Mouse (Mus musculus) lung, adult 2 months (tissue): ENCODE results near the gene Tmem25. TPM values are rescaled to one million over a fixed set of nuclear protein-coding genes. Genes with fewer than 3 reads are reported as not detected.
"Not testable (repeated sequence)": the region's sequence is repeated elsewhere in the genome, so short reads cannot be mapped to it uniquely, and the experiment has no call there.

Experiments
- DNase-seq: peaks from one replicate; pipeline ENCODE4 v3.0.0; 2022
- H3K4me1 ChIP-seq: fragments of 200-500 bp; 2 replicates; pipeline ENCODE4 v1.6.1; 2011; ENCODE audit warnings: low read length; ENCODE audit not compliant: control insufficient read depth, insufficient read depth
- H3K4me3 ChIP-seq: fragments of 200-500 bp; replicated peaks from 2 replicates; pipeline ENCODE3; 2011; ENCODE audit warnings: low read depth, mild to moderate bottlenecking, control low read depth, low read length; ENCODE audit errors: extremely low read depth
- CTCF ChIP-seq: fragments of 200-500 bp; IDR thresholded peaks from 2 replicates; pipeline ENCODE4 v1.5.1; 2011; ENCODE audit warnings: mild to moderate bottlenecking, low read length, control low read depth; ENCODE audit not compliant: insufficient read depth
- POLR2A ChIP-seq: fragments of 200-500 bp; IDR thresholded peaks from 2 replicates; pipeline ENCODE4 v1.6.1; 2011; ENCODE audit warnings: low read depth, mild to moderate bottlenecking, control low read depth, low read length, borderline replicate concordance; ENCODE audit errors: extremely low read depth
- WGBS: fragments of 180-500 bp; shearing (Covaris S2); methylation state at CpG from one replicate; pipeline ENCODE4 v1.1.7; 2018; 5-methylcytosine and 5-hydroxymethylcytosine counted together
- polyA plus RNA-seq: library from polyadenylated mRNA; depleted of rRNA; stranded (reverse); fragments of >200 nt; gene quantifications from 2 replicates; pipeline ENCODE4 v1.2.3, GENCODE M21; 2012

The Tmem25 gene
- polyA plus RNA-seq, 1 experiment, result 5.1 TPM

DNA sequence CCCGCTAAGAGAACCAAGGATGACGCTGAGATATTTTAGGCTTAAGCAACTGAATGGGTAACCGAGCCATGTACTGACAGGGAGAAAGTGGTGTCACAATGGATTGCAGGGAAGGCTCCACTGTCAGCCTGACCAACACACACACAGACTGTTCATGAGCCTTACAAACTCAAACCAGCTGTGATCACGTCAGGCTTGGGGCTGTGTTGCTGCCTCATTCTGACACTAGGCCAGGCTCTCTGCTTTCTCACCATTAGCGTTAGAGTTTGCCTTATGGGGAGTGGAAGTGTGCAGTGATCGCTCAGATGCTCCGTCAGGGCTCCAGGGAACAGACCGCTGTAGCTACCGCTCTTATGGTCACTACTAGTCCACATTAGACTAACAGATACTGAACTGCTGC, 6.3 kb downstream of the Tmem25 start:
- TF ChIP-seq POLR2A (no peak), CTCF (no peak)
- Histone ChIP-seq H3K4me1 (no peaks in the 10 kb centered on the region), H3K4me3 (no peak overlapping the region)
- DNase-seq, result no peak
- 79% methylated on average over 9 of the region's 9 CpGs for WGBS

GRCm38 (mm10) chr9:44772750-44773651, 26.1 kb downstream of the Tmem25 start:
- peak; percentile 90 for DNase-seq
- 1% methylated on average over 41 of the region's 41 CpGs for WGBS
- peaks cover 9% of the 10 kb centered on the region for H3K4me1 ChIP-seq
- peak; percentile 32; the same call in 1 of the 2 replicates for TF ChIP-seq POLR2A
- peak; percentile 68 for TF ChIP-seq CTCF
- H3K4me3 ChIP-seq, result peak overlapping the region; percentile 81

DNA sequence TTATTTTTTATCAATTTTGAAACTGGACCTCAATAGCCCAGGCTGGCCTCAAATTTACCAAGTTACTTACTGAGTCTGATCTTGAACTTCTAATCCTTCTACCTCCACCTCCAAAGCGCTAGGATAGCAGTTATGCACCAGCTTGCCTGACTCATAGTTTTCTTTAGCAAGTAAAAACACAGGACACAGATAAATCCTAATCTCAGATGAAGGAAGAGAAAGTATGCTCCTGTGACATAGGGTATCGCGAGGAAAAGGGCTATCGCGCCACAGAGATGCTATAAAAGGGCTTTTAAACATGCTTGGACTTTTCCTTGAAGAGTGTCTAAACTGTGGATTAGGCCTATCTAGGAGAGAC, 26.7 kb downstream of the Tmem25 start:
- DNase-seq, result no peak
- TF ChIP-seq POLR2A (no peak), CTCF (no peak)
- Histone ChIP-seq H3K4me1 (peaks cover 9% of the 10 kb centered on the region), H3K4me3 (no peak overlapping the region)
- WGBS, result 29% methylated on average over 5 of the region's 5 CpGs

DNA sequence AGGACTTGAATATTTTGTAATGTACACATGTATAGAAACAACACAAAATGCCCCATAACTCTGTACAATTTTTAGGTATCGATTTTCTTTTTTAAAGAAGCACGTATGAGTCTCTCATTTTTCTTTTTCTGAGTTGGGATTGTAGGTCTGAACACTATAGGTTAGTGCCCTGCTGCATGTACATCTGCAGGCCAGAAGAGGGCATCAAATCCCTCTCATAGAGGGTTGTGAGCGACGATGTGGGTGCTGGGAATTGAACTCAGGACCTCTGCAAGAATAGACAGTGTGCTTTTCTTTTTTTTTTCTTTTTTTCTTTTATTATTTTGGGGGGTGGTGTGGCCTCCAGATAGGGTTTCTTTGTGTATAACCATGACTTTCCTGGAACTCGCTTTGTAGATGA, 27.7 kb downstream of the Tmem25 start:
- Histone ChIP-seq H3K4me3 (no peak overlapping the region), H3K4me1 (peaks cover 9% of the 10 kb centered on the region)
- TF ChIP-seq POLR2A, result no peak
- no peak for DNase-seq
- WGBS, result 95% methylated on average over 5 of the region's 5 CpGs

DNA sequence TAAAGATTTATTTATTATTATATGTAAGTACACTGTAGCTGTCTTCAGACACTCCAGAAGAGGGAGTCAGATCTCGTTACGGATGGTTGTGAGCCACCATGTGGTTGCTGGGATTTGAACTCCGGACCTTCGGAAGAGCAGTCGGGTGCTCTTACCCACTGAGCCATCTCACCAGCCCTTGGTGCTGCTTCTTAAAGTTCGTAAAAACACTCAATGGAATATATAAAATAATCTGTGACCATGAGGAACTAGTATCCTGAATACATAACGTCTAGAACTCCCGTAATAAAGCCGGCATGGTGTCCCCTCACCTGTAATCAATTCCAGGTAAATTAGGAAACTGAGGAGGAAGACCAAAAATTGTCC, 31.1 kb downstream of the Tmem25 start:
- H3K4me1 ChIP-seq, result peaks cover 10% of the 10 kb centered on the region
- 35% methylated on average over 8 of the region's 9 CpGs for WGBS
- not testable (repeated sequence) for H3K4me3 ChIP-seq, DNase-seq

- TF ChIP-seq POLR2A (peak; percentile 80), CTCF (no peak)
- Histone ChIP-seq H3K4me1 (peaks cover 11% of the 10 kb centered on the region), H3K4me3 (peak within 1 kb of the TSS; percentile 78)
- under 1% methylated on average over 82 of the region's 82 CpGs for WGBS
- peak; percentile 85 for DNase-seq
These were observed 31.7 kb downstream of the Tmem25 start, which contains the start of the genes Arcn1 and Ift46 for GRCm38 (mm10) chr9:44767101-44768028. Gene Arcn1 (minus strand): TSS chr9:44767845. Gene Ift46 (plus strand): TSS chr9:44767908.

DNA sequence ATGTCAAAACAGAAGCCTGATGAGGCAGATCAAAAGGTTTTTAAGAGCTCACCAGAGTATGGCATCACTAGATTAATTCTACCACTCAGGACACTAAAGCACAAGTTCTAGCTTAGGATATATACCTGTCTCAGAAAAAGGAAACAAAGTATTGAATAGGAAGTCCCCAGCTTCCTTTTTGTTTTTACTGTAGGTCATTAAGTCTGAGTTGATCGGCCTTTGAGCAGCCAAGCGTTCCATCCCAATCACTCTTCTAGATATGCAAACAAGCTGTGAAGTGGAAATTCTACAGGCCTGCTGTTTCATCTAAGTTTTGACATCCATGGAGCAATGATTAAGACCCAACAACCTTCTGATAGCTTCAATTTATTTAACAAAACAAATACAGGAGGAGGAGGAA, 38.2 kb downstream of the Tmem25 start:
- no peak for DNase-seq
- TF ChIP-seq CTCF (no peak), POLR2A (no peak)

GRCm38 (mm10) chr9:44748473-44748872, 50.6 kb downstream of the Tmem25 start:
- DNase-seq, result no peak
- 88% methylated on average over 7 of the region's 7 CpGs for WGBS
- H3K4me1 ChIP-seq, result no peaks in the 10 kb centered on the region
- no peak overlapping the region for H3K4me3 ChIP-seq
- no peak for TF ChIP-seq CTCF
- no peak for TF ChIP-seq POLR2A

More for the DNA sequence above, 38.2 kb downstream of the Tmem25 start:
- Histone ChIP-seq H3K4me1 (peaks cover 24% of the 10 kb centered on the region), H3K4me3 (no peak overlapping the region)
- 15% methylated on average over 2 of the region's 2 CpGs for WGBS

- TF ChIP-seq POLR2A, result no peak
- no peak for TF ChIP-seq CTCF
- DNase-seq, result no peak
- Histone ChIP-seq H3K4me3 (no peak overlapping the region), H3K4me1 (no peaks in the 10 kb centered on the region)
- WGBS, result 92% methylated on average over 3 of the region's 3 CpGs
These were observed 51.8 kb downstream of the Tmem25 start for GRCm38 (mm10) chr9:44747341-44747740.

GRCm38 (mm10) chr9:44746666-44747065, 52.4 kb downstream of the Tmem25 start:
- H3K4me1 ChIP-seq, result no peaks in the 10 kb centered on the region
- WGBS, result 82% methylated on average over 3 of the region's 3 CpGs
- H3K4me3 ChIP-seq, result no peak overlapping the region
- no peak for DNase-seq
- TF ChIP-seq CTCF, result no peak
